Mouse (Mus musculus): ENCODE data around the gene Gpx7. TPM values are rescaled to one million over a fixed set of nuclear protein-coding genes. Genes with fewer than 3 reads are reported as not detected.
"Not testable (repeated sequence)": the region's sequence is repeated elsewhere in the genome, so short reads cannot be mapped to it uniquely, and the experiment has no call there.

Gene Gpx7
- total RNA-seq, 2 experiments from 2014 or later, result 38.8 to 41.9 TPM

DNA sequence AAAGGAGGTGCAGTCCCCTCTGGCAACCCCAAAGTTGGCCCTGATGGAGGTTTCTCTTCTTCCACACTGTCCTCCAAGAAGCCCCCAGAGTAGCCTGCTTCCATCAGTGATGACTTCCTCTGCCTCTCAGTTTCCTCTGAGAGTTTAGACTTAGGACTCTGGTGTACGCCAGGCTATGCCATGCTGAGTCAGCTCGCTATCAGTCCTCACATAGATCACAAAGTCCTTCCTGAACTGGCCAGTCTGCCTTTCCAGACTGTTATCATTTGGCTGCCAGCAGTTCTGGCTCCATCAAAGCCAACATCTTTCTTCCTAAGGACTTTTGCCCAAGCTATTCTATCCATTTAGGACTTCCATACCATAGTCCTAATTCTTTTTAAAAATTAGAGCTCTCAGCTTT, 14.2 kb downstream of the Gpx7 start:
- no peak for DNase-seq (ENCODE audit: low spot score in 2 of 2)

DNA sequence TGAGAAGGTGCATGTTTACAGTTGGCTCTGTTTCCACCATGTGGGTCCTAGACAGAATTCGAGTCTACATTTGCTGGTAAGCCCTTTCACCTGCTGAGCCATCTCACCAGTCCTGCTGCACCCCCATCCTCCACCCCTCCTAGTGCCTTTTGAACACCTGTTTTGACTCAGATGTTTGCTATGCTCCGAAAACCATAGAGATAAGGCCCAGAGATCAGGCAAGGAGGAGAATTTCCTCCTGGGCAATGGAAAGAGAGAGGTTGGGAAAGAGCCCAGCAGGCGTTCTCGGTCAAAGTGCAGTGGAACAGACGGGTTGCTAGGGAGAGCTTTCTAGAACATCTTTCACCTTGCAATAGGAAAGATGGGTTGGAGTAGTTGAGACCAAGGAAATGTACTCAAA, 15.6 kb downstream of the Gpx7 start:
- DNase-seq (ENCODE audit: low spot score in 2 of 2), result no peak

DNA sequence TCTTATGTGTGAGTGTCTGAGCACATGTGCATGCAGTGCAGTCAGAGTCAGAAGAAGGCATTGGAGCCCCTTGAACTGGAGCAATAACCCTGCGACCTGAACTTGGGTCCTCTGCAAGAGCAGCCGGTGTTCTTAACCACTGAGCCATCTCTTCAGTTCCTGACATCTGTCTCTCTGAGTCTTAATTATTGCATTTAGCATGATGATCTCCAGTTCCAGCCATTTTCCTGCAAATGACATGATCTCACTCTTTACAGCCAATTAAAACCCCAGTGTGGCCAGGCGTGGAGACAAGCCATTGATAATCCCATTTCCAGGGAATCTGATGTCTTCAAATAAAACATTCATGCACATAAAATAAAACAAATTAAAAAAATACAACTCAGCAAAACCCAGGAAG, 18.0 kb downstream of the Gpx7 start:
- no peak for DNase-seq (ENCODE audit: low spot score in 2 of 2)

DNA sequence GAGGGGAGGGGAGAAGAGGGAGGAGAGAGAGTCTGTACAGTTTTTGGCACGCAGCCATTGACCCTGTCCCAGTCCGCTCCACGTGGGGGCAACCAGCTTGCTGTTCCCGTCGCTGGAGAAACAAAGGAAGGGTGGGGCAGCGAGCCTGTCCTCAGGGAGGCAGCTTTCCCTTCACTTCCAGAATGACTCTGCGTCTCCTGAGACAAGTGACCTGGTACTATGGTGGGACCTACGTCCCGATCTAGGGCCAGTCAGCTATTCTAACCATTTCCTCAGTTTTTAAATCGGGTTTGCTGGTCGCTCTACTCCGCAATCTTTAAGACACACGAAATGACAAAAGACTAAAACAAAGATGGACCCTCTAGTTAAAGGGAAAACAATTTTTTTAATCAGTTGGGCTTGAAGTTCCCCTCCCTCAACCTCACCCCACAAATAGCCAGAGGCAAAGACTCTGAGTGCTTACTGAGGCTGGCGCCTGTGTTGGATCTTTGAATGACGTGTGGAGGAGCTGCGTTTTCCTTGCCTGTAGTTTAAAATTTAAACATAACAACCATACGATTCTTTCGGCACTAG, 19.0 kb downstream of the Gpx7 start:
- peak; percentile 57 to 74 for DNase-seq (ENCODE audit: low spot score in 2 of 2)

DNA sequence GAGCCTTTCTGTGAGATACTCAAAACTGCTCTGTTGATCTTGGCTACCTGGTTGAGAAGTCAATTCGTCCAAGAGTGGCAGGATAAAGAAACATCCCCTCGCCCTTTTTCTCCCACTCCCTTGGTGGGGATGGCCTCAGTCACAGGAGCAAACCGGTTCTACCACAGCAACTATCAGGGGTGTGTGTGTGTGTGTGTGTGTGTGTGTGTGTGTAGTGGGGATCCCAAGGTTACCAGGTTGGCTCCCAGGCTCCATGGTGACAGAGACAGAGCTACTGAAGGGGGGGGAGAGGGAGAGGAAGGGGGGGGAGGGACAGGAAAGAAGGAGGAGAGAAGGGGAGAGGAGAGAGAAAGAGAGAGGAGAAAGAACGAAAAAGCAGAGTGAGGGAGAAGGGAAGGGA, 19.7 kb downstream of the Gpx7 start:
- no peak for DNase-seq (ENCODE audit: low spot score in 2 of 2)

DNA sequence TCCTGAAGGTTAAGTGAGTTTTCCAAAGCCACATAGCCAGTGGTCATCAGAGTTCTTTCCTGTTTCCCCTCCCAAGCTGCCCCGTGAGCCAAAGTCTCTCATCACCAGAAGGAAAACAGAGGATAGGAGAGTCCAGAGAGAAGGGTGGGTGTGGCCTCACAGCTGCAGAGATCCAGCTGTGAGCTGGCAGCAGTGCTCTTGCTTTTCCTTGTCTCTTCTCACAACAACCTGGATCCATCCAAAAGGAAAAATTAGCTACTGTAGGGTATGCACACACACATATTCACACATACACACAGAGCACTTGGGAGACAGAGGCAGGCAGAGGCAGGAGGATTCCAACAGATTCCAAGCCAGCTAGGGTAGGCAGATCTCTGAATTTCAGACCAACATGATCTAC, 20.7 kb downstream of the Gpx7 start:
- no peak for DNase-seq (ENCODE audit: low spot score in 2 of 2)

DNA sequence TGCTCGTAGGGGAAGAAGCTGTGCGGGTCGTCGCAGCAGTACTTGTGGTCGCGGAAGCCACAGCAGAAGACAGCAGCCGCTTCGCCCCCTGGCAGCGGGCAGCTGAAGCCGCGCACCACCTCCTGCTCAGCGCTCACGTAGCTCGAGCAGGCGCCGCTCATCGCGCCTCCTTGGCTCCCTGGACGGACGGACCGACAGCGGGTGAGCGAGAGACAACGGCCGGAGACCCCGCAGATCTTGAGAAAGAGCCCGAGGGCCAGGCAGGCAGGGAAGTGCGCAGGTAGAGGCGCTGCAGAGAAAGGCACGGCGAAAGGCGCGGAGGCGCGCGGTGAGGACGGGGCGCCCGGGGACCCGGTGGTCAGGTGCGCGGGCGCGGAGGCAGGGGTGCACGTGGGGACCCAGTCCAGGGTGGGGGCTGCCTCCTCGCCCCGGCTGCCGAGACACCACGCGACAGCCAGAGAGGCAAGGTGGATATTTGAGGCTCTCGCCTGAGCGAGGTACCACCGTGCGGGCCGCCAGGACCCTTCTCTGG, 23.5 kb downstream of the Gpx7 start, which contains the start of gene Shisal2a:
Gene Shisal2a (minus strand): TSS at position 167 of the 532 bp plus-strand sequence.
- DNase-seq (ENCODE audit: low spot score in 2 of 2), result no peak

DNA sequence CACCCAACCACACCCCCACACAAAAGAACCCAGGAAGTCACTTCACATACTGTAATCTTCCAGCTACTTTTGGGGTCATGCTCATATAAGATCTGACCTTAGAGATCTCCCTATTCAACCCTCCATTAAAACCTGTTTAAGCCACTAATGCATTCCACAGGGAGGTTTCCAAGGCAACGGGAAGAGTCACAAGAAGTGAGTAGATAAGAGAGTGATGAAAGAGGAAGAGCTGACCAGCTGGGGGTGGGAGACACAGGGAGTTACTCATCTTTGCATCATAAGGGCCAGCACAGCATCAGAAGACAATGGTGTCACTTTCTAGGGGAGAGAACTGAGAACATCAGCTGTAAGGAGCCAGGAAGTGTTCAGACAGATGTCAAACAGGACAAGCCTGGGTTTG, 26.6 kb downstream of the Gpx7 start:
- DNase-seq (ENCODE audit: low spot score in 2 of 2), result no peak

DNA sequence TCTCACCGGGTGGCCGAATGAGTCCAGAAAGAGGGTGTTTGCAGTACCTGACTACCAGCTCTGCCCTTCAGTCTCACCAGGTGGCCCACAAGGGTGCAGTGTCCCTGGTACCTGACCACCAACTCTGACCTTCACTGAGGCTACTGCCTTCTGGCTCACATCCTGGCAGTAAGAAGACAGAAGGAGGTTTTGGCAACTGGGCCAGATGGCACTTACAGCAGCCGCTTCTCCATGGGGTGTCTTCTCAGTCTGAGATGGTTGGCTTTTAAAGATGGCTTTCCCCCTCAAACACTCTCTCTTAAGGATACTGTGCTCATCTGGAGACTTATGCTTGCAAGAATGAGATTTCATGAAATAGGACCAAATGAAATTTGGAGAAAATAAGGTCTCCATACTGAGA, 27.3 kb downstream of the Gpx7 start:
- DNase-seq (ENCODE audit: low spot score in 2 of 2), result no peak

DNA sequence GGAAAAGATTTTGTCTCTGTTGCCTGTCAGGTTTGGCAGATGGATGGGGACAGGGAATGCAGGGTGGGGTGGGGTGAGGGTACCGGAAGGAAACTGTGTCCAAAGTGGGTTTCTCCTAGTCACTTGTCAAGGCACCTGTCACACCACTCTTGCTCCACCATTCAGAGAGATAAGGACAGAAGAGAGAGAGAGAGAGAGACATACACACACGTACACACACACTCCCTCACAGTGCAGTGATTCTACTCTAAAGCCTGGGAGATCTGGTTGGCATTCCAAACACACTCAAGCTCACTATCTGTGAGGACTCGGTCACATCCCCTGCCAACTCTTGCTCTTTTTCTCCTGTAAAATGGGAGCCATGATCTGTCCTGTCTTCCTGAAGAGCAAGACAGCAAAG, 34.6 kb downstream of the Gpx7 start:
- no peak for DNase-seq (ENCODE audit: low spot score in 2 of 2)

DNA sequence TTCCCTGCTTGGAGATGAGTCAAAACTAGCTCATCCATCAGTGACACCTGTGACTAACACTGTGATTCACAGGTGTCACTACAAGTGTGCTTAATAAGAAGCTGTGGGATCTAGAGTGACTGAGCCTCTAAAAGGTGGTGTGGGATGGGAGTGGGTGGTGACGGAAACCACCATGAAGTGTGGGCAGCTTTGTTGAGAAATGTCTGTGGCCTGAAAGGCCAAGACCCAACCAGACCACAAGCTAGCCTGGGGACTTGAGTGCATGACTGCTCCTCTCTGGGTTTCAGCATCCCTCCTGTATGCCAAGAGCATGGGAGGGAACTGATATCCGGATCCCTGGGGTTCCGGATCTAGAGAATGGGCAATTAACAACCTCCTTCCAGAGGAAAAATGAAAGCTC, 35.3 kb downstream of the Gpx7 start:
- DNase-seq (ENCODE audit: low spot score in 2 of 2), result no peak

DNA sequence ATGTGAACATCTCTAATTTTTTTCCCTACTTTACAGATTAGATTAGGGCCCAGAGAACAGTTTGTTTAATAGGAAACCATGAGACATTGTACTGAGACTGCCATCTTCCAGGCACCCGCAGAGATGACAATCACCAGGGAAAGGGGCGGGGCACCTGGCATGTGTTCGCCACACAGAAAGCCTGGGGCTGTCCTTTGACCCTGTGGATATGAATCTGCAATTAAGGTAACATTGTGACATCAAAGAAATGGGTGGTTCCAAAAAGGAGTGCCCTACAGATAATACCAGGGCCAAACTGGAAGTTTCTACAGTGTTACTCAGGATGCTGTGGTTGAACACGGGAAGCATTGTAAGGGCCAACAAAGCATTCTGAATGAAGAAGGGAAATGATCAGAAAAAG, 36.4 kb downstream of the Gpx7 start:
- DNase-seq (ENCODE audit: low spot score in 2 of 2), result no peak

DNA sequence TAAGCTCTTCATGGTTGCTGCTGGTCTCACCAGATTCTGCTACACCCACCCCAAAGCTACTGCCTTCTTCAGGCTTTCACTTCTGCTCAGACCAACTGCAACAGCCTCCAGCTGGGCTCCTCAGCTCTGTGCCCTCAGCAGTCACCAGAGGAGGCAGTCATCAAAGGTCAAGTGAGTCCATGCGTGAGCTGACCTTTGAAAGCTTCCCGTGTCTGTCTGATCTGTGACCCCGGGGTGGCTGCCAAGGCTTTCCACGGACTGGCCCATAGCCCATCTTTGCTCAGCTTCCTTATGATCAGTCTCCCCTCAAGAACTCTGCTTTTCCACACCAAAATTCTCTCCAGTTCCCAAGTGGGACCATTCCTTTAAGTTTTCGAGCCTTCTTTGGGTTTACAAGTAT, 37.5 kb downstream of the Gpx7 start:
- no peak for DNase-seq (ENCODE audit: low spot score in 2 of 2)

DNA sequence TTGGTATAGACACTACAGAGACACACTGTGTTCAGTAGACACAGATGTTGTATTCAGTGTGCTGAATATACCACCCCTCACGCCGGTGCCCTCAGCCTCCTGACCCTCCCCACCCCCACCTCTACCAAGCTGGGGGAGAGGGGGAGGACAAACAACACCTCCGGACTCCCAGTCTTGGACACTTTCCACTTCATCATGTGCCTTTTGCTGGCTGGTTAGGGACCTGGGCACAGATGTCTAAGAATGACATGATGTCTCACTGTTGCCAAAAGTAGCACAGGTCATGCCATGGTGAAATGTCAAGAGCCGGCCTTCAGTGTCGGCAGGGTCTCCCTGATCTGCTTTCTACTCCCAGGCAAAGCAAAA, 42.7 kb downstream of the Gpx7 start:
- DNase-seq (ENCODE audit: low spot score in 2 of 2), result no peak

DNA sequence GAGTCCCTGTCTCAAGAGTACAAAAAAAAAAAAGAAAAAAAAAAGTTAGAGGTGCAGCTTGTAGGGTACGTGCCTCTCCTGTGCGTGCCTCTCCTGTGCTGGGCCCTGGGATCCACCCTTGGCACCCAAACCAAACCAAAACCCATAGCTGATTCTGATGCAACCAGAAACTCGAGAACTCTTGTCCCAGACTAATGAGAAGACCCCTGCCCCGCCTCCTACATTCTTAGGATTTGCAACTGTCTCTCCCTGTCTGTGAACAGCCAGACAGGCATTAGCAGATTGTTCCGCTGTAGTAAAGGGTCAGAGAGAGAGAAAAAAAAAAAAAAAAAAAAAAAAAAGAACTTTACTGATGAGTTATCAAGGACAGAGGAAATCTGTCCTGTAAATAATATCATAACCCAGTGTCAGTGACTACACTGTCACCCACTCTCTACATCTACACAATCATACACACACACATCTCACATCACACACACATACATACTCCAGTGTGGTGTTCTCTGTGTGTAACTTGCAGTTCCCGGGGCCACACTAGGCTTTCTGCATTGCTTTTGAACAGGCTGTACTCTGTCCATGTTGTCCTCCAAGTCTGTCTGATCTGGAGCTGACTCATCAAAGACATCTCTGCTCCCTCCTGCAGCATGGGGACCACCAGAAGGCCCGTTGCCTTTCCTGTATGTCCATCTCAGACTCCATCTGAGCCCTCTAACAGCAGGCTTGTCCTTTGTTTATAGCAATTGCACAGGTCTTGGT, 43.2 kb downstream of the Gpx7 start:
- DNase-seq (ENCODE audit: low spot score in 2 of 2), result no peak

DNA sequence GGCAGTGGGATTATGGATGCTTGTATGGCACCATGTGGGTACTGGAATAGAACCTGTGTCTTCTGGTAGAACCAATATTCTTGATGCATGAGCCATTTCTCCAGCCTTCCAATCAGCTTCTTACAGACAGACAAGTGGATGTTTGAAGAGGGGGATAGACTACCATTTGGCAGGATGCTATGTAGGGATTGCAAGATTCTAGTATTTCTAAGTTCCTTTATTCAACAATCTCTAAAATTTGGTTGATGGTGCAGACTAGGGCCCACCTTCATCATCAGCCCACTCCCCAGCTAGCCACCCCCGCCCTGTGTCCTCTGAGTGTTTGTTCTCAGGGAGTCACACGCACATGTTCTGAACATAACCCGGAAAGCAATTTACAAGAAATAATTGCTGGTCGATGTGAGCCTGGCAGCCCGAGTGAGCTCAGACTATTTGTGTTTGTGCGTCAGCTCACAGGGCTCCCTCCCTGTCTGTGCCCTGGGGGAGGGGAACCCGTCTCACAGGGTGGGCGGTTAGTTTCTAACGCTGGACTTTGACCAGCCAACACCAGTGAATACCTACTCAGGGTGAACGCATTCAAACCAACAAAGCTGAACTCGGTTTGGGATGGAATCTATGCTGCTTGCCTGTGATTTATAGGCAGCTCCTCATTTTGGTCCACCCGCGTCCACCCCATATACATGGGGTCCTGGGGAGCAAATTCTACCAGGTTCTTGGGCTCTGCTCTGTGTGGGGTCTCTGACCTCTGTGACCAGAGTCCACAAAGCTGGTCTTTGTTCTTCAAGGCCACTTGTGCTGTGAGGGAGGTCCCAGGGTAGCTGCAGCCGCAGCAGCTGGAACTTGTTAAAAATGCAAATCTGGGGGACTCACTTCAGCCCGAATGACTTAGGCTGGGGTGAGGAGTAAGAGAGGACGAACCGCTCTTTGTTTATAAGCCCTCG, 44.2 kb downstream of the Gpx7 start:
- no peak for DNase-seq (ENCODE audit: low spot score in 2 of 2)

DNA sequence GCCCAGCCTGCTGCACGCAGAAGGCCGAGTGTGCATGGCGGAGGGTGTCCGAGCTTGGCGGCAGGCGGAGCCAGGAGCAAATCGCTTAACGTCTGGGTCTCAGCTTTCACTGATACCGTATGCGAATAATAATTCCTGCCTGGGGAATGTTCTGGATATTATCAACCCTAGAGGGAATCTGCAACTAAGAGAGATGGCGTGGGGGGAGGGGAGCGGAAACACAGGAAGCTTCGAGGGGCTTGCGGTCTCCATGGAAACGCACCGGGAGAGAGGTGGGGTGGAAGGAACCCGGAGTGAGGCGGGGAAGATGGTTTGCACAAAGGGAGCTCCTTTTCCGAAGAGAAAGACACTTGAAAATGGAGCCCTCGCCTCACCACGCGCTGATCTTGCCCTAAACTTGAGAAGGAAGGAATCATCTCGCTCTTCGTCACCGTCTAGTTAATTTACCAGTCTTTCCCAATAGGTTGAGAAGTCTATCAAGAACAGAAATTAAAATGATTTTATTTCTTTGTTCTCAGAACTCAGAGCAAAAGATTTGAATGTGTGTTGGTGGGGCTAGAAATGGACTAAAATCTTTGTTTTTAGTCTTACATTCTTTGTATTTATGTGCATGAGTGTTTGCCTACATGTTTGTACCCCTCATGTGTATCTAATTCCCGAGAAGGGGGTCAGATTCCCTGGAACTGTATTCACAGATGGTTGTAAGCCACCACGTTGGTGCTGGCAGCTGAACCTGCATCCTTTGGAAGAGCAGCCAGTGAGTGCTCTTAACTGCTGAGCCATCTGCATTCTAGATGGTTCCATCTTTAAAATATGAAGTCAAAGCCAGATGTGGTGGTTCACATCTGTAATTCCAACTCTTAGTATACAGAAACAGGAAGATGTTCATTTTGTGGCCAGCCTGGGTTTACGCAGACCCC, 46.4 kb downstream of the Gpx7 start:
- peak in 1 of 2 experiments; percentile 60 for DNase-seq (ENCODE audit: low spot score in 2 of 2)

DNA sequence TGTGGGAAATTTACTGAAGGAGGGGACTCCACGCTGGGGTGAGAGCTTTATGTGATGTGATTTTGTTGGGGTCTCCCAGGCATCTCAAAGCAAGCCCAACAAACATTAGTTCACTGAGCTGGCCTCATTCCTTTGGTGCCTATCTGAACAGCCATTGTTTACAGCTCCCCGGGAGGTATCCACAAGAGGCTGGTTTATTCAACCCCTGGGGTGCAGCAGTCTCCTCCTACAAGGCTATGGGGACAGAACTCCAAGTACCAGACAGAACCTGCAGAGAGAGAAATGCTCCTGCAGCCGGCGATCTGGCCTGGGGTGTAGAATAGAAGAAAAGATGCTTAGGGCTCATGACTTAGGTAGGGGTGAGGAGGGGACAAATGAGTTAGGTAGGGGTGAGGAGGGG, 48.3 kb downstream of the Gpx7 start:
- no peak for DNase-seq (ENCODE audit: low spot score in 2 of 2)

DNA sequence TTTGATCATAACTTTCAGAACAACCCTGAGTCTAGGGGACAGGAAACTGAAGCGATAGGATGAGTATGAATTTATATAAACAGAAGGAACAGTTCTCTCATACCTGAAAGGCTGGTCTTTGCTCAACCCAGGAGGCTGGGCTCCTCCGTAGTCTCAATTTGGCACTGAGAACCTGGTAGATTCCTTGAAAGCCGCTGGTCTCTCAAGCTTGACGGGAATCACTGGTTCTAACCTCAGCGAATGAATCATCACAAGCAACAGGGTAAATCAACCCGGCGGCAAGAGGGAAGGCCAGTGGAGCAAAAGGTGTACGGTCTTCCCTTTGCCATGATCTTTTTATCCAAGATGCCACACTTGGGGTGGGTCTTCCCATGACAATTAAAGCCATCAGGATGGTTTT, 49.3 kb downstream of the Gpx7 start:
- DNase-seq (ENCODE audit: low spot score in 2 of 2), result no peak

DNA sequence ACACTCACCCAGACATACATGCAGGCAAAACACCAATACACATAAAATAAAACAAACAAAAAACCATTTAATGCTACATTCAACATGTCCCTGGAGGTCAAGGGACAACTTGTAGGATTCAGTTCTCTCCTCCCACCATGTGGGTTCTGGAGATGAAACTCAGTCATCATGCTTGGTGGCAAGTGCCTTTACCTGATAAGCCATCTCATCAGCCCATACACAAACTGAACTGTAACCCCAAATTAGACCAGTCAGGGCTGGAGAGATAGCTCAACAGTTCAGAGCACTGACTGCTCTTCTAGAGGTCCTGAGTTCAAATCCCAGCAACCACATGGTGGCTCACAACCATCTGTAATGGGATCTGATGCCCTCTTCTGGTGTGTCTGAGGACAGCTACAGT, 53.2 kb downstream of the Gpx7 start:
- not testable (repeated sequence) for DNase-seq (ENCODE audit: low spot score in 2 of 2)

DNA sequence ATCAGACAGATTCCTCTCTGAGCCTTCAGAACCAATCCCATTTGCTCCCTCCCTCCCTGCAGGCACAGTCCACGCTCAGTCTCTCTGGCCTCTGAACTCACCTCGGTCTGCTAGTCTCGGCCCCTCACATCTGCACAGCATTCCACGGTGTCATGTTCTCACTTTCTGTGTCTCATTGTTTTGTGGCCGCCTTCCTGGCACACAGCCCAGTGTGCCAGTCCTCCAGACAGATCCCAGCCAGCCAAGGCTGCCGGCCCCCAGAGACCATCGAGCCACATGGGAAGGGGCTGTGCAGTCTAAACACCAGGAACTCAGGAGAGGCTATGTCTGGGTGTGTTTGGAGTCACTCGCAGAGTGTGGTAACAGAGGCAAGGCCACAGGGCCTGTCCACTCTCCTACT, 55.9 kb downstream of the Gpx7 start:
- peak in 1 of 2 experiments; percentile 35 for DNase-seq (ENCODE audit: low spot score in 2 of 2)

Measured in gastrocnemius, postnatal 4 days (tissue).